Mouse (Mus musculus): ENCODE measurements around the gene Rbm34. TPM values are rescaled to one million over a fixed set of nuclear protein-coding genes. Genes with fewer than 3 reads are reported as not detected.
"Not testable (repeated sequence)": the region's sequence is repeated elsewhere in the genome, so short reads cannot be mapped to it uniquely, and the experiment has no call there.

Gene Rbm34
- 26.7 TPM for polyA plus RNA-seq (2021)

GRCm38 (mm10) chr8:126970579-126971313, at the start of gene Rbm34:
TSS of gene Rbm34 (minus strand) at chr8:126971071.
- ChIA-PET CTCF (interaction anchor here (0.6 to 2.0 kb wide), 4 partner anchors 20 to 489 kb away, joined by 3 to 6 read pairs (median 5); no protein-coding TSS in a partner anchor), POLR2A (interaction anchor here (0.8 to 1.5 kb wide), 6 partner anchors 14 to 444 kb away, joined by 3 to 7 read pairs (median 3); no protein-coding TSS in a partner anchor)
- no peaks in the 10 kb centered on the region for H3K27me3 ChIP-seq
- in situ Hi-C loops (cut with MboI; ENCODE audit: low pct_unique_long_range_greater_than_20kb) = loop anchor here (25.0 kb wide), 1 partner anchor 1033 kb away; no protein-coding TSS in a partner anchor
- no peak for TF ChIP-seq CTCF (IDR thresholded peaks at IDR 0.05)
- ATAC-seq (peak; percentile 94), DNase-seq (ENCODE audit: low read depth, low spot score) (peak; percentile 80)

DNA sequence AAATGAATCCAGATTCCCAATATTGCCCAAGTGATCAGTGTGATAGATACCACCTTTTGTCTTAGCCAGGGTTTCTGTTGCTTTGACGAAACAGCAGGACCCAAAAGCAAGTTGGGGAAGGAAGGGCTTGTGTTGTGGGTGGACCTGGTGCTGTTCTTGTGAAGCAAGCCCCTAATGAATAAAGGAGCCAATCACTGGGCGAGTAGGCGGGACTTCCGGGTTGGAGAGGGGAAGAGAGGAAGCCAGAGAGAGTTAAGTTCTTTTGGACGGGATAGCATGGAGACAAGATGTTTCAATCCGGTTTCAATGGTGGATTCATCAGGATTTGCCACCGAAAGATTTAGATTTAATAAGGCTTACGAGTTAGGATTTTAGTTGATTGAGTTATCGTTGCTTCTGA, 40.8 kb upstream of the Rbm34 start:
- ATAC-seq (no peak), DNase-seq (ENCODE audit: low read depth, low spot score) (no peak)
- peaks cover 47% of the 10 kb centered on the region for H3K27me3 ChIP-seq
- CTCF ChIA-PET = interaction anchor here (1.1 kb wide), 1 partner anchor 12 kb away, joined by 4 read pairs; no protein-coding TSS in a partner anchor
- POLR2A ChIA-PET = no interaction called here
- TF ChIP-seq CTCF (IDR thresholded peaks at IDR 0.05) = no peak
- in situ Hi-C loops (cut with MboI; ENCODE audit: low pct_unique_long_range_greater_than_20kb) = loop anchor here (5.0 kb wide), 1 partner anchor 41 kb away; no protein-coding TSS in a partner anchor

GRCm38 (mm10) chr8:126994506-126994905, 23.6 kb upstream of the Rbm34 start:
- POLR2A ChIA-PET = no interaction called here
- no peak for DNase-seq (ENCODE audit: low read depth, low spot score)
- CTCF ChIA-PET = interaction anchor here (1.0 kb wide), 1 partner anchor 69 kb away, joined by 4 read pairs; the partner anchor contains the start of gene Pard3
- no peak for ATAC-seq
- no peak for TF ChIP-seq CTCF (IDR thresholded peaks at IDR 0.05)
- in situ Hi-C loops (cut with MboI; ENCODE audit: low pct_unique_long_range_greater_than_20kb) = no loop called here
- H3K27me3 ChIP-seq = peaks cover 15% of the 10 kb centered on the region

DNA sequence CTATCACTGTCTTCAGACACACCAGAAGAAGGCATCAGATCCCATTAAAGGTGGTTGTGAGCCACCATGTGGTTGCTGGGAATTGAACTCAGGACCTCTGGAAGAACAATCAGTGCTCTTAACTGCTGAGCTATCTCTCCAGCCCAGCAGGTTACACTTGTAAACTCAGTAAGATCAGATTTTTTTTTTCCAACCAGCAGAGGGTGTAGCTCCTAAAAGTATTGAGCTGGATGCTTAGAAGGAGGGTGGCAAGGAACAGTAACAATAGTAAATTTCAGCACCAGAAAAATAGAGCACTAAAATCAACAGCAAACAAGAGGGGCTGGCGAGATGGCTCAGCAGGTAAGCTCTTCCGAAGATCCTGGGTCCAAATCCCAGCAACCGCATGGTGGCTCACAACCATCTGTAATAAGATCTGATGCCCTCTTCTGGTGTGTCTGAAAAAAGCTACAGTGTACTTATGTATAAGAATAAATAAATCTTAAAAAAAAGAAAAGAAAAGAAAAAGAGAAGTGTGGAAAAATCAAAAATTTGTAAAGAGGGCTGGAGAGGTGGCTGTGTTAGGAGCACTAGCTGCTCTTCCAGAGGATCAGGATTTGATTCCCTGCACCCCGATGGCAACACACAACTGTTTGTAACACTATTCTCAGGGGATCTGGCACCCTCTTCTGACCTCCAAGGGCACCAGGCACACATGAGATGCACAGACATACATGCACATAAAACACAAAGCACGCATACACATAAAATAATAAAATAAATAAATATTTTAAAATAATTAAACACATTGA, 18.7 kb upstream of the Rbm34 start:
- peak; percentile 52 for TF ChIP-seq CTCF (IDR thresholded peaks at IDR 0.05)
- no peak for DNase-seq (ENCODE audit: low read depth, low spot score)
- POLR2A ChIA-PET = interaction anchor here (0.9 kb wide), 1 partner anchor 74 kb away, joined by 3 read pairs; the partner anchor contains the start of gene Pard3
- peaks cover 4% of the 10 kb centered on the region for H3K27me3 ChIP-seq
- in situ Hi-C loops (cut with MboI; ENCODE audit: low pct_unique_long_range_greater_than_20kb) = loop anchor here (5.0 kb wide), 3 partner anchors 73 to 188 kb away; partner anchors contain the start of gene Pard3
- no peak for ATAC-seq
- CTCF ChIA-PET = interaction anchor here (0.6 to 5.3 kb wide), 7 partner anchors 10 to 190 kb away, joined by 3 to 64 read pairs (median 3); no protein-coding TSS in a partner anchor

DNA sequence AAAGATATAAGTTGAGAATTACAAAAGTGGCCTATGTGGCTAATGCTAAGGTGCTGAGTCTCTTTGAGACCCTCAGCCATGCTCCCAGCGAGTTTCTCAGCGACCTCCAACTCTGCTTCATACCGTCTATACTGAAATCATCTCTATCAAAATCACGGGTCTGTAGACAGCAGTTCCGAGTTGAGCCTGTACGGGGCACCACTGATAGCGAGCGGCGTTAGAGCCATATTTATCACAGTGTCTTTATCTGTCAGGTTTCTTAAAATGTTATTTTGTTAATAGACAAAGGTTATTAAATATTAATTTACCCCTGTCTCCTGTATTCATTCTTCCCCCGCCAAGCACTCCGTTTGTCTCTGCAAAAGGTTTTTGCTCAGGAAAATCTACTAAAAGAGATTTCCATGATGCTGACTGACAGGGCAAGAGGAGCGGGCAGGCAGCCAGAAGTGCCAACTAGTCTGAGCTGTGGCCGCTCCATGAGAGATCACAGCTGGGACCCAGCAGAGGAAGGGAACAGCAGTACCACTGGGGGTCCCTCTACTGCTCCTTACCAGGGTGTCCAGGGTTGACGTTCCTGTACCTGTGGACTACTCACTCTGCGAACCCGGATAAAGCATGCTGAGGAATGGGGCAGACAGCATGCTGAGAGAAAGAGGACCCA, 17.6 kb upstream of the Rbm34 start:
- CTCF ChIA-PET = interaction anchor here (0.6 to 5.3 kb wide), 7 partner anchors 11 to 191 kb away, joined by 3 to 64 read pairs (median 4); no protein-coding TSS in a partner anchor
- DNase-seq (ENCODE audit: low read depth, low spot score) = no peak
- H3K27me3 ChIP-seq = peaks cover 2% of the 10 kb centered on the region
- no peak for ATAC-seq
- in situ Hi-C loops (cut with MboI; ENCODE audit: low pct_unique_long_range_greater_than_20kb) = loop anchor here (5.0 kb wide), 3 partner anchors 74 to 189 kb away; partner anchors contain the start of gene Pard3
- no peak for TF ChIP-seq CTCF (IDR thresholded peaks at IDR 0.05)
- POLR2A ChIA-PET = interaction anchor here (0.9 kb wide), 1 partner anchor 75 kb away, joined by 3 read pairs; the partner anchor contains the start of gene Pard3

GRCm38 (mm10) chr8:126986495-126986894, 15.6 kb upstream of the Rbm34 start:
- ChIA-PET CTCF (interaction anchor here (0.6 to 5.3 kb wide), 23 partner anchors 9 to 420 kb away, joined by 3 to 64 read pairs (median 4); partner anchors contain the start of gene Pard3), POLR2A (interaction anchor here (0.6 to 1.1 kb wide), 2 partner anchors 153 to 188 kb away, joined by 3 to 4 read pairs; no protein-coding TSS in a partner anchor)
- peak; percentile 100 for TF ChIP-seq CTCF (IDR thresholded peaks at IDR 0.05)
- peak; percentile 39 for DNase-seq (ENCODE audit: low read depth, low spot score)
- no peaks in the 10 kb centered on the region for H3K27me3 ChIP-seq
- in situ Hi-C loops (cut with MboI; ENCODE audit: low pct_unique_long_range_greater_than_20kb) = loop anchor here (5.0 kb wide), 3 partner anchors 76 to 191 kb away; partner anchors contain the start of gene Pard3
- no peak for ATAC-seq

DNA sequence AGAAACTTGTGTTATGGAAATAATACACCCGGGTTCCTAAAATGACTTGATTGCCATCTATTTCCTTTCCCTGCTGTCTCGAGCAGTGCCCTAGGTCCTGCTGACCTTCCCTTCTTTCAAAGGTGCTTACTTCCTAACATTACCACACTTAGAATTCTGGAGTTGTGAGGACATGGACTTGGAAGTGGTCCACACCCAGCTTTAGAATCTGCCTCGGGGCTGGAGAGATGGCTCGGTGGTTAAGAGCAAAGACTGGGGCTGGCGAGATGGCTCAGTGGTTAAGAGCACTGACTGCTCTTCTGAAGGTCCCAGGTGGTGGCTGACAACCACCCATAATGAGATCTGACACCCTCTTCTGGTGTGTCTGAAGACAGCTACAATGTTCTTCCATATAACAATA, 9.2 kb upstream of the Rbm34 start:
- H3K27me3 ChIP-seq = peaks cover 3% of the 10 kb centered on the region
- no peak for DNase-seq (ENCODE audit: low read depth, low spot score)
- POLR2A ChIA-PET = no interaction called here
- CTCF ChIA-PET = no interaction called here
- in situ Hi-C loops (cut with MboI; ENCODE audit: low pct_unique_long_range_greater_than_20kb) = no loop called here
- no peak for ATAC-seq
- TF ChIP-seq CTCF (IDR thresholded peaks at IDR 0.05) = no peak

DNA sequence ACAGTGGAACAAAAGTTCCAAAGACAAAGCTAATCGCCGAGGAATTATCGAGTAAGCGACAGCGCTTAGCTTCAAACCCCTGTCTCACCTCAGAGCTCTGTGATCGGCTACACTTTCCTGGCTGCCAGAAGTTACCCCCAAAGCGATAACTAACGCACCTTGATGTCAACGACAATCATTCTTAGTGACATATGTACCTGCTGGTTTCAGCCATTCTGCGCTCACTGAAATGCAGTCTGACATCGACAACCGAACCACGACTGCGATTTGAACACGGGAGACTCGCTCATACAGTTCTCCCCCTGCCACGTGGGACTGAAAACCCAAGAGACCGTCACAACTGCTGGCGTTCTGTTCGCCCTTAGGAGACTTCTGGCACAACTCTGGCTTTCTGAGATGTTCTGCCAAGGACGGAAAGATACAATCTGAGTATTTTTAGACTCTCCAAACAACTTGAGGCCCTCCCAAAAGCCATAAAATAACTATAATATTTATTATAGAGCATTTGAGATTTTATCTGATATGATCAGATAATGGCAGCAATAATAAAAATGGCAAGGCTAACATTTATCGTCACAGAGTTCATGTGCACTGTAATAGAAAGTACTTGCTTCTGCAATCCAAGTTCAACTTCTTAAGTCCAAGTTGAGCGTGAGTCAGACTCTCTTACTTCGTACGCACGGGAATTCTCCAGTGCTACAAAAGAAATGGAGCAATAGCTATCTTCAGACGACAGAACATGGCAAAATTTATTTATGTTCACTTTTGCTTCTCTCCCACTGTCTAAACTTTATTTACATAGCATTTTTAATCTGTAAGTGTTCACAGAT, 8.4 kb upstream of the Rbm34 start:
- CTCF ChIA-PET = interaction anchor here (0.6 to 5.5 kb wide), 2 partner anchors 50 to 1101 kb away, joined by 3 to 55 read pairs; no protein-coding TSS in a partner anchor
- no peak for DNase-seq (ENCODE audit: low read depth, low spot score)
- ATAC-seq = no peak
- POLR2A ChIA-PET = no interaction called here
- TF ChIP-seq CTCF (IDR thresholded peaks at IDR 0.05) = no peak
- peaks cover 3% of the 10 kb centered on the region for H3K27me3 ChIP-seq
- in situ Hi-C loops (cut with MboI; ENCODE audit: low pct_unique_long_range_greater_than_20kb) = loop anchor here (5.0 kb wide), 1 partner anchor 47 kb away; no protein-coding TSS in a partner anchor

- POLR2A ChIA-PET; ATAC-seq; DNase-seq (ENCODE audit: low read depth, low spot score); H3K27me3 ChIP-seq: not testable (repeated sequence)
- CTCF ChIA-PET = interaction anchor here (1.3 to 5.5 kb wide), 2 partner anchors 8 to 49 kb away, joined by 4 to 55 read pairs; no protein-coding TSS in a partner anchor
- in situ Hi-C loops (cut with MboI; ENCODE audit: low pct_unique_long_range_greater_than_20kb) = loop anchor here (5.0 kb wide), 1 partner anchor 46 kb away; no protein-coding TSS in a partner anchor
Observed at GRCm38 (mm10) chr8:126978535-126978934, 7.7 kb upstream of the Rbm34 start.

Measured in Patski (cell line).